10 mouse cellular contexts compared by ENCODE assay signal in the genomic region with DNA sequence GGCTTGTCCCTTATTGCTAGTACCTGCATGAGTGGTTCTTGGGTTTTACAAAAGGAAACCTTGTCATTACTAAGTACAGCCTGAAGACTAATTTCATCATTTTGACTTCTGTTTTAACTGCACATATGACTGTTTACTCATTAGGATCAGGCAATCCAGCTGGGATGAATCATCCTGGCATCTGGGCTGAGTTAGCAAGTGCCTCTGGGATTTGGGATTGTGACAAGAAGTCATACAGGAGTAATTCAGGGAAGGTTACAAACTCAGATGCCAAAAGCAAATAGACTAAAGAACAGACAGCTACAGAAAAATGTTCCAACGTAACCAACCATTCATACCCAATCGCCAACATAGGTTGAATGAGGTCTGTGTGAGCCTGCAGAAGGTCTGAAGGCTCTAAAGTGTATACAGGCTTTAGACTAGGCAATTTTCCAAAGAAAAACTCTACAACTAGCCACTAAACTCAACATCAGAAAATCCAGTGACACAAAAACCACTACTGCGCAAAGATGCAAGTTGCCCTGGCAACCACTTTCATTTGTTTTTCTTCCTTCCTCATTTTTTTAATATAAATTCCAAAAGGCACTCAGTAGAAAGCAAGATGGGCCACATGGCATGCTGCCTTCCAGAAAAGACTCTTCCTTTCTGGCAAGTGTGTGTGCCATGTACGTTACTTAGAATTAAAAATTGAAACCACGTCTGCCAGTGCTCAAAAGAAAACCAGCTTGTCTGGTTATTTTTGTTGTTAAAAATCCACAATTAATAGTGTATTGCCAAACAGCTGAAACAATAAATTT.
DNase-seq lines count a peak whose midpoint lies in the region; ATAC-seq and TF ChIP-seq lines count a peak whose summit lies in the region.
"Had no signal": no experiment of that assay in that cellular context is flagged by ENCODE, and none has a peak within 500 bp of the region (broad histone marks: within the 10 kb centered on the region; RNA-seq: fewer than 3 reads in every experiment).

No protein-coding gene starts in this region.

- no peak for TF ChIP-seq CTCF in thymus, adult 2 months (IDR thresholded peaks at IDR 0.05; ENCODE audit: borderline replicate concordance, control insufficient read depth, extremely low read depth, insufficient read depth, low read length, poor library complexity)
- no peak for TF ChIP-seq CTCF in stomach, postnatal 0 days (IDR thresholded peaks at IDR 0.05; ENCODE audit: low read depth)

- DNase-seq in embryo, embryonic 11 days: peak; percentile 8
- no peak for DNase-seq in embryo, embryonic 10 days (ENCODE audit: low spot score)
- peak; percentile 81 for DNase-seq in 3134 (ENCODE audit: extremely low read depth, insufficient read length, low spot score)
- DNase-seq in fibroblast of lung, adult 2 months (ENCODE audit: low read depth): peak; percentile 91
- DNase-seq in layer of hippocampus, adult 9-10 months (ENCODE audit: low spot score): peak; percentile 31
- no peak for DNase-seq in thymus, adult 2 months
- no peak for DNase-seq in thymus, postnatal 4 days
- no peak for DNase-seq in stomach, postnatal 0 days (ENCODE audit: low spot score)

- WGBS in thymus, adult 2 months: 69% methylated on average over 5 of the region's 5 CpGs
- 36% methylated on average over 5 of the region's 5 CpGs for WGBS in stomach, postnatal 0 days

- no peak for TF ChIP-seq EP300 in stomach, postnatal 0 days (optimal IDR thresholded peaks at IDR 0.05)

- TF ChIP-seq POLR2A in thymus, adult 2 months (IDR thresholded peaks at IDR 0.05; ENCODE audit: control insufficient read depth, extremely low read depth, insufficient read depth, low read length, poor library complexity): no peak

- H3K36me3 ChIP-seq in thymus, adult 2 months (ENCODE audit: control insufficient read depth, insufficient read depth, low read length): no peaks in the 10 kb centered on the region
- no peaks in the 10 kb centered on the region for H3K36me3 ChIP-seq in stomach, postnatal 0 days (ENCODE audit: control insufficient read depth, insufficient read depth, low read length)
- H3K36me3 ChIP-seq: hindbrain, embryonic 15.5 days had no signal

- no peak for ATAC-seq in stomach, postnatal 0 days (ENCODE audit: low FRiP score, low TSS enrichment)

- H3K27ac ChIP-seq in thymus, adult 2 months (ENCODE audit: control insufficient read depth, insufficient read depth, low read length): no peak overlapping the region
- H3K27ac ChIP-seq in stomach, postnatal 0 days (replicated peaks): no peak overlapping the region
- H3K27ac ChIP-seq: hindbrain, embryonic 15.5 days; macrophage had no signal

- no peaks in the 10 kb centered on the region for H3K4me1 ChIP-seq in thymus, adult 2 months (replicated peaks; ENCODE audit: control insufficient read depth, insufficient read depth, low read length)
- no peaks in the 10 kb centered on the region for H3K4me1 ChIP-seq in stomach, postnatal 0 days (replicated peaks; ENCODE audit: control insufficient read depth, insufficient read depth)
- H3K4me1 ChIP-seq: hindbrain, embryonic 15.5 days had no signal

- H3K9ac ChIP-seq in stomach, postnatal 0 days (ENCODE audit: low read length): no peak overlapping the region
- H3K9ac ChIP-seq: hindbrain, embryonic 15.5 days had no signal

- H3K9me3 ChIP-seq in stomach, postnatal 0 days (ENCODE audit: control insufficient read depth, low read length): no peaks in the 10 kb centered on the region
- H3K9me3 ChIP-seq: hindbrain, embryonic 15.5 days had no signal

- no peak overlapping the region for H3K4me3 ChIP-seq in thymus, adult 2 months (ENCODE audit: control insufficient read depth, insufficient read depth, low read length)
- no peak overlapping the region for H3K4me3 ChIP-seq in stomach, postnatal 0 days (ENCODE audit: low read depth, low read length)
- H3K4me3 ChIP-seq: hindbrain, embryonic 15.5 days had no signal

- no peak overlapping the region for H3K4me2 ChIP-seq in stomach, postnatal 0 days (replicated peaks; ENCODE audit: low read depth)
- H3K4me2 ChIP-seq: hindbrain, embryonic 15.5 days had no signal

- H3K27me3 ChIP-seq in thymus, adult 2 months (ENCODE audit: control insufficient read depth, insufficient read depth, low read length): no peaks in the 10 kb centered on the region
- no peaks in the 10 kb centered on the region for H3K27me3 ChIP-seq in stomach, postnatal 0 days (ENCODE audit: control insufficient read depth, insufficient read depth, low read length)
- H3K27me3 ChIP-seq: hindbrain, embryonic 15.5 days had no signal

Comparison
In these comparisons a context has a peak if more than half of its experiments do, and no peak if none do; other contexts are left out.
1. DNase-seq: peak in embryo, embryonic 11 days (single experiment), 3134 (single experiment), fibroblast of lung, adult 2 months (single experiment) and layer of hippocampus, adult 9-10 months (single experiment); none in embryo, embryonic 10 days (single experiment), thymus, adult 2 months (single experiment), thymus, postnatal 4 days (single experiment) and stomach, postnatal 0 days (single experiment).